ENCODE assay signal across 12 mouse cellular contexts in the genomic region with DNA sequence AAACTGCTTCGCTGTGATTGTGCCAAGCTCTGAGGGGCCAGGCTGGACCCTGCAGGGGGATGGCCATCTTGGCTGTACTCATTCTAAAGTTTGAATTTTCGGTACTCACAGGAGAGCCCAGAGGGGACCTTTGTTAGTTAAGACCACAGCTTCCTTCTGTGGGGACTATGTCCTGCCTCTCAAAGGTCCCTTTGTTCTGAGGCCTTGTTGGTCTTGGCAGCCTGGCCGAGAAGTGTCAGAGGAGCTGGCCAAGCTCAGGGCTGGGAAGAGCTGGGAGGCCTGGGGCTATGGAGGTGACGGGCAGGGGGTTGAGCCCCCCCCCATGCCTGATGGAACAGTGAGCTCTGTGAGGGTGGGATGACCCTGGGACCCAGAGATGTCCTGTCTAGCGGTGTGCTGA. TPM values are rescaled to one million over a fixed set of nuclear protein-coding genes. Genes with fewer than 3 reads are reported as not detected.
DNase-seq lines count a peak whose midpoint lies in the region; ATAC-seq and TF ChIP-seq lines count a peak whose summit lies in the region.
"Had no signal": no experiment of that assay in that cellular context is flagged by ENCODE, and none has a peak within 500 bp of the region (broad histone marks: within the 10 kb centered on the region; RNA-seq: fewer than 3 reads in every experiment).

No protein-coding gene starts in this region.

- H3K4me3 ChIP-seq in heart, embryonic 12.5 days, result no peak overlapping the region
- no peak overlapping the region for H3K4me3 ChIP-seq in stomach, embryonic 14.5 days (ENCODE audit: low read depth, low read length)
- no peak overlapping the region for H3K4me3 ChIP-seq in stomach, postnatal 0 days (ENCODE audit: low read depth, low read length)
- H3K4me3 ChIP-seq in limb, embryonic 13.5 days, result no peak overlapping the region
- no peak overlapping the region for H3K4me3 ChIP-seq in intestine, postnatal 0 days (ENCODE audit: low read depth, low read length)

- H3K27me3 ChIP-seq in heart, embryonic 12.5 days (replicated peaks), result peaks cover 9% of the 10 kb centered on the region
- no peaks in the 10 kb centered on the region for H3K27me3 ChIP-seq in stomach, embryonic 14.5 days (ENCODE audit: control insufficient read depth, insufficient read depth, low read length)
- no peaks in the 10 kb centered on the region for H3K27me3 ChIP-seq in stomach, postnatal 0 days (ENCODE audit: control insufficient read depth, insufficient read depth, low read length)
- H3K27me3 ChIP-seq in limb, embryonic 13.5 days, result no peaks in the 10 kb centered on the region
- H3K27me3 ChIP-seq in intestine, postnatal 0 days (replicated peaks; ENCODE audit: control insufficient read depth, insufficient read depth, low read length), result no peaks in the 10 kb centered on the region

- H3K9me3 ChIP-seq in heart, embryonic 12.5 days (replicated peaks), result no peaks in the 10 kb centered on the region
- no peaks in the 10 kb centered on the region for H3K9me3 ChIP-seq in stomach, embryonic 14.5 days (ENCODE audit: control insufficient read depth, low read depth, low read length)
- H3K9me3 ChIP-seq in stomach, postnatal 0 days (ENCODE audit: control insufficient read depth, low read length), result no peaks in the 10 kb centered on the region
- H3K9me3 ChIP-seq in limb, embryonic 13.5 days, result no peaks in the 10 kb centered on the region
- H3K9me3 ChIP-seq in intestine, postnatal 0 days (ENCODE audit: control insufficient read depth), result no peaks in the 10 kb centered on the region

- no peak for TF ChIP-seq EP300 in stomach, postnatal 0 days (optimal IDR thresholded peaks at IDR 0.05)

- H3K4me2 ChIP-seq in heart, embryonic 12.5 days, result no peak overlapping the region
- H3K4me2 ChIP-seq in stomach, embryonic 14.5 days (replicated peaks; ENCODE audit: low read depth, low read length), result no peak overlapping the region
- H3K4me2 ChIP-seq in stomach, postnatal 0 days (replicated peaks; ENCODE audit: low read depth), result no peak overlapping the region
- peak overlapping the region; percentile 21; the same call in 1 of the 2 replicates for H3K4me2 ChIP-seq in limb, embryonic 13.5 days (replicated peaks)
- H3K4me2 ChIP-seq in intestine, postnatal 0 days (replicated peaks; ENCODE audit: low read depth), result no peak overlapping the region

- peaks cover 14% of the 10 kb centered on the region for H3K4me1 ChIP-seq in heart, embryonic 12.5 days (replicated peaks)
- peaks cover 17% of the 10 kb centered on the region for H3K4me1 ChIP-seq in stomach, embryonic 14.5 days (ENCODE audit: control insufficient read depth, insufficient read depth, low read length)
- H3K4me1 ChIP-seq in stomach, postnatal 0 days (replicated peaks; ENCODE audit: control insufficient read depth, insufficient read depth), result peaks cover 3% of the 10 kb centered on the region; the same call in 1 of the 2 replicates
- peaks cover 40% of the 10 kb centered on the region for H3K4me1 ChIP-seq in limb, embryonic 13.5 days
- peaks cover 9% of the 10 kb centered on the region; the same call in 1 of the 2 replicates for H3K4me1 ChIP-seq in intestine, postnatal 0 days (replicated peaks; ENCODE audit: control insufficient read depth, insufficient read depth, low read length)

- no peak for TF ChIP-seq CTCF in stomach, postnatal 0 days (IDR thresholded peaks at IDR 0.05; ENCODE audit: low read depth)
- no peak for TF ChIP-seq CTCF in intestine, postnatal 0 days (IDR thresholded peaks at IDR 0.05; ENCODE audit: low read depth)

- H3K9ac ChIP-seq in heart, embryonic 12.5 days, result no peak overlapping the region
- H3K9ac ChIP-seq in stomach, embryonic 14.5 days (replicated peaks; ENCODE audit: low read depth, low read length), result no peak overlapping the region
- no peak overlapping the region; the same call in 1 of the 2 replicates for H3K9ac ChIP-seq in stomach, postnatal 0 days (ENCODE audit: low read length)
- H3K9ac ChIP-seq in limb, embryonic 13.5 days, result no peak overlapping the region; the same call in 1 of the 2 replicates
- no peak overlapping the region for H3K9ac ChIP-seq in intestine, postnatal 0 days (ENCODE audit: low read depth, low read length)

- no peaks in the 10 kb centered on the region for H3K36me3 ChIP-seq in heart, embryonic 12.5 days
- no peaks in the 10 kb centered on the region for H3K36me3 ChIP-seq in stomach, embryonic 14.5 days (ENCODE audit: control insufficient read depth, insufficient read depth, low read length)
- H3K36me3 ChIP-seq in stomach, postnatal 0 days (ENCODE audit: control insufficient read depth, insufficient read depth, low read length), result no peaks in the 10 kb centered on the region
- no peaks in the 10 kb centered on the region for H3K36me3 ChIP-seq in limb, embryonic 13.5 days
- H3K36me3 ChIP-seq in intestine, postnatal 0 days (ENCODE audit: control insufficient read depth, insufficient read depth), result no peaks in the 10 kb centered on the region

- peak; percentile 66; the same call in 1 of the 2 replicates for ATAC-seq in heart, embryonic 12.5 days (ENCODE audit: insufficient number of reproducible peaks, low FRiP score)
- ATAC-seq in stomach, embryonic 14.5 days (ENCODE audit: insufficient number of reproducible peaks, insufficient read depth, low FRiP score, low read depth), result no peak
- ATAC-seq in stomach, postnatal 0 days (ENCODE audit: low FRiP score, low TSS enrichment), result no peak
- 0 out of 2 replicates have a peak, but pooled peaks have one; percentile 31 for ATAC-seq in limb, embryonic 13.5 days (ENCODE audit: low FRiP score, low read depth)
- ATAC-seq in intestine, postnatal 0 days, result no peak
- ATAC-seq: lung, postnatal 0 days had no signal

- WGBS in heart, embryonic 12.5 days, result 59% methylated on average over 5 of the region's 5 CpGs
- 75% methylated on average over 5 of the region's 5 CpGs for WGBS in stomach, embryonic 14.5 days
- WGBS in stomach, postnatal 0 days, result 55% methylated on average over 5 of the region's 5 CpGs
- WGBS in limb, embryonic 13.5 days, result 59% methylated on average over 5 of the region's 5 CpGs
- 78% methylated on average over 5 of the region's 5 CpGs for WGBS in intestine, postnatal 0 days

- peak overlapping the region; percentile 78 for H3K27ac ChIP-seq in heart, embryonic 12.5 days (ENCODE audit: poor library complexity, severe bottlenecking)
- peak overlapping the region; percentile 11; the same call in 1 of the 2 replicates for H3K27ac ChIP-seq in stomach, embryonic 14.5 days (ENCODE audit: low read length)
- no peak overlapping the region; the same call in 1 of the 2 replicates for H3K27ac ChIP-seq in stomach, postnatal 0 days (replicated peaks)
- peak overlapping the region; percentile 86 for H3K27ac ChIP-seq in limb, embryonic 13.5 days
- no peak overlapping the region for H3K27ac ChIP-seq in intestine, postnatal 0 days (ENCODE audit: low read depth, low read length)

- DNase-seq in heart, adult 11 months, result no peak
- no peak for DNase-seq in stomach, postnatal 0 days (ENCODE audit: low spot score)
- DNase-seq in spleen, postnatal 10 days (ENCODE audit: low spot score in 2 of 2), result no peak
- DNase-seq in adrenal gland, postnatal 4 days (ENCODE audit: low spot score in 2 of 2), result no peak
- DNase-seq: layer of hippocampus, adult 9-11 months had no signal

RNA-seq across cellular contexts. Expression of gene Tent5b, which starts 36.8 kb away (rescaled TPM):
- polyA plus RNA-seq in heart, embryonic 12.5 days (2016; fragmentation: Nextera tagmentation; extraction: Ambion mirVana), result 0.88 and 1.3 TPM in 2 replicates
- polyA plus RNA-seq in stomach, embryonic 14.5 days (2014; fragmentation: Nextera tagmentation; extraction: Ambion mirVana), result 0.39 and 0.45 TPM in 2 replicates
- polyA plus RNA-seq in stomach, postnatal 0 days (2015; fragmentation: Nextera tagmentation; extraction: Ambion mirVana), result 34.0 and 35.3 TPM in 2 replicates
- 0.87 and 0.92 TPM in 2 replicates for polyA plus RNA-seq in limb, embryonic 13.5 days (2015; fragmentation: Nextera tagmentation; extraction: Ambion mirVana)
- 1.3 and 1.8 TPM in 2 replicates for polyA plus RNA-seq in intestine, postnatal 0 days (2015; fragmentation: Nextera tagmentation; extraction: Ambion mirVana)
- under 1 TPM; 0.73 to 0.78 TPM for total RNA-seq in adrenal gland, postnatal 4 days (2021)
- total RNA-seq: hematopoietic stem cell, adult 5-6 weeks had no signal

RNA-seq across cellular contexts. Expression of gene Trnp1, which starts 55.3 kb away (rescaled TPM):
- polyA plus RNA-seq in heart, embryonic 12.5 days (2016; fragmentation: Nextera tagmentation; extraction: Ambion mirVana), result 1.2 TPM in 2 replicates
- polyA plus RNA-seq in stomach, embryonic 14.5 days (2014; fragmentation: Nextera tagmentation; extraction: Ambion mirVana), result 2.5 and 3.6 TPM in 2 replicates
- polyA plus RNA-seq in stomach, postnatal 0 days (2015; fragmentation: Nextera tagmentation; extraction: Ambion mirVana), result 4.0 and 4.4 TPM in 2 replicates
- polyA plus RNA-seq in limb, embryonic 13.5 days (2015; fragmentation: Nextera tagmentation; extraction: Ambion mirVana), result 3.3 and 3.5 TPM in 2 replicates
- polyA plus RNA-seq in intestine, postnatal 0 days (2015; fragmentation: Nextera tagmentation; extraction: Ambion mirVana), result 2.5 and 2.9 TPM in 2 replicates
- total RNA-seq in adrenal gland, postnatal 4 days (2021), result 1 to 10 TPM; 6.9 to 8.0 TPM
- total RNA-seq: hematopoietic stem cell, adult 5-6 weeks; neutrophil, adult 5-6 weeks had no signal

Comparison
In these comparisons a context has a peak if more than half of its experiments do, and no peak if none do; other contexts are left out.
1. H3K27ac ChIP-seq: peak in heart, embryonic 12.5 days (single experiment), stomach, embryonic 14.5 days (single experiment) and limb, embryonic 13.5 days (single experiment); none in stomach, postnatal 0 days (single experiment) and intestine, postnatal 0 days (single experiment).
2. RNA of gene Tent5b, which starts 36.8 kb away (polyA plus RNA-seq): 34.0 to 35.3 TPM in stomach, postnatal 0 days; 1.3 to 1.8 TPM in intestine, postnatal 0 days, 0.87 to 0.92 TPM in limb, embryonic 13.5 days, 0.88 to 1.3 TPM in heart, embryonic 12.5 days and 0.39 to 0.45 TPM in stomach, embryonic 14.5 days; every median in the first group is over 10 times any median in the second.
3. ATAC-seq: peak in heart, embryonic 12.5 days (single experiment) and limb, embryonic 13.5 days (single experiment); none in stomach, embryonic 14.5 days (single experiment), stomach, postnatal 0 days (single experiment) and intestine, postnatal 0 days (single experiment).